Mouse (Mus musculus) lung, postnatal 25 days (tissue): Measurements from ENCODE around the gene Thbd.

ENCODE experiments used
- DNase-seq: peaks from one replicate; pipeline ENCODE4 v3.0.0; 2022; ENCODE audit warnings: low spot score

Gene Thbd

GRCm38 (mm10) chr2:148421706-148422105 lies 13.7 kb upstream of the Thbd start:
- no peak for DNase-seq

- no peak for DNase-seq
Measured at GRCm38 (mm10) chr2:148421112-148421511, 13.1 kb upstream of the Thbd start.

GRCm38 (mm10) chr2:148419776-148420175 lies 11.8 kb upstream of the Thbd start:
- DNase-seq = no peak

- DNase-seq = no peak
Measured at GRCm38 (mm10) chr2:148419151-148419550, 11.2 kb upstream of the Thbd start.

- DNase-seq = no peak
Measured at GRCm38 (mm10) chr2:148409821-148410220, 1.8 kb upstream of the Thbd start.

- DNase-seq = peak; percentile 90
Measured at GRCm38 (mm10) chr2:148409141-148409540, 1.2 kb upstream of the Thbd start.

- DNase-seq = no peak
Measured at GRCm38 (mm10) chr2:148408761-148409120, 753 bp upstream of the Thbd start.

- DNase-seq = no peak
Measured at GRCm38 (mm10) chr2:148406971-148407869, 768 bp downstream of the Thbd start.

- peak; percentile 59 for DNase-seq
Measured at GRCm38 (mm10) chr2:148406160-148406970, 1.6 kb downstream of the Thbd start.

GRCm38 (mm10) chr2:148404906-148405305 lies 3.1 kb downstream of the Thbd start:
- no peak for DNase-seq

GRCm38 (mm10) chr2:148402227-148402626 lies 5.8 kb downstream of the Thbd start:
- DNase-seq = no peak

- no peak for DNase-seq
Measured at GRCm38 (mm10) chr2:148398901-148399685, 8.9 kb downstream of the Thbd start.

GRCm38 (mm10) chr2:148397784-148398100 lies 10.2 kb downstream of the Thbd start:
- no peak for DNase-seq

GRCm38 (mm10) chr2:148397015-148397783 lies 10.8 kb downstream of the Thbd start:
- DNase-seq = no peak

GRCm38 (mm10) chr2:148396209-148396608 lies 11.8 kb downstream of the Thbd start:
- no peak for DNase-seq

GRCm38 (mm10) chr2:148395131-148396051 lies 12.6 kb downstream of the Thbd start, which contains the start of gene Sstr4:
Gene Sstr4 (plus strand): TSS chr2:148395344.
- DNase-seq = no peak

GRCm38 (mm10) chr2:148393846-148394245 lies 14.1 kb downstream of the Thbd start:
- no peak for DNase-seq

- no peak for DNase-seq
Measured at GRCm38 (mm10) chr2:148393149-148393548, 14.8 kb downstream of the Thbd start.

- no peak for DNase-seq
Measured at GRCm38 (mm10) chr2:148387652-148388581, 20.1 kb downstream of the Thbd start.
